Mouse (Mus musculus) activated CD4-positive, CD25-positive, alpha-beta regulatory T cell (primary cell): ENCODE data around the gene Olfr635. TPM values are rescaled to one million over a fixed set of nuclear protein-coding genes. Genes with fewer than 3 reads are reported as not detected.

Experiments used
- polyA plus RNA-seq, 2 experiments: library from polyadenylated mRNA; unstranded; fragments of 100-300 nt; shearing (Covaris generic); gene quantifications; one replicate each; pipeline ENCODE4 v1.2.1; 2017

Gene Olfr635
- under 1 TPM in 1 of 2 experiments, not detected in 1; 0.04 TPM for polyA plus RNA-seq

GRCm38 (mm10) chr7:103970852-103971251 lies at the start of gene Olfr635:
TSS of gene Olfr635 (plus strand) at chr7:103971152.

GRCm38 (mm10) chr7:103928525-103928924 lies 42.4 kb upstream of the Olfr635 start, which contains the start of gene Olfr631:
TSS of gene Olfr631 (plus strand) at chr7:103928825.

GRCm38 (mm10) chr7:103934264-103934663 lies 36.7 kb upstream of the Olfr635 start, which contains the start of gene Olfr632:
TSS of gene Olfr632 (plus strand) at chr7:103934347.

GRCm38 (mm10) chr7:103944137-103944536 lies 26.8 kb upstream of the Olfr635 start, which contains the start of gene Olfr633:
TSS of gene Olfr633 (plus strand) at chr7:103944437.

GRCm38 (mm10) chr7:103998446-103998845 lies 27.5 kb downstream of the Olfr635 start, which contains the start of gene Olfr638:
TSS of gene Olfr638 (plus strand) at chr7:103998746.

GRCm38 (mm10) chr7:104017203-104017602 lies 46.3 kb downstream of the Olfr635 start, which contains the start of gene Olfr639:
TSS of gene Olfr639 (minus strand) at chr7:104017303.

GRCm38 (mm10) chr7:104025473-104025872 lies 54.5 kb downstream of the Olfr635 start, which contains the start of gene Olfr640:
TSS of gene Olfr640 (minus strand) at chr7:104025573.

GRCm38 (mm10) chr7:104035145-104035544 lies 64.2 kb downstream of the Olfr635 start, which contains the start of gene Olfr641:
TSS of gene Olfr641 (plus strand) at chr7:104035445.

Other genes starting within 250 kb of the Olfr635 start
- gene Olfr628, start 240.8 kb upstream of the Olfr635 start, polyA plus RNA-seq: not detected
- not detected for gene Olfr629, start 226.2 kb upstream of the Olfr635 start, polyA plus RNA-seq
- gene Olfr630, start 213.8 kb upstream of the Olfr635 start, polyA plus RNA-seq: not detected
- not detected for gene Olfr69, start 199.6 kb upstream of the Olfr635 start, polyA plus RNA-seq
- not detected for gene Olfr68, start 191.5 kb upstream of the Olfr635 start, polyA plus RNA-seq
- gene Olfr67, start 179.3 kb upstream of the Olfr635 start, polyA plus RNA-seq: not detected
- 10 to 100 TPM; 63.1 to 67.8 TPM for gene Hbb-bt, start 157.2 kb upstream of the Olfr635 start, polyA plus RNA-seq
- gene Hbb-bs, start 143.1 kb upstream of the Olfr635 start, polyA plus RNA-seq: 100 to 1,000 TPM; 302 to 371 TPM
- not detected for gene Hbb-bh2, start 130.6 kb upstream of the Olfr635 start, polyA plus RNA-seq
- gene Hbb-bh1, start 128.0 kb upstream of the Olfr635 start, polyA plus RNA-seq: not detected
- not detected for gene Hbb-y, start 117.9 kb upstream of the Olfr635 start, polyA plus RNA-seq
- gene Olfr66, start 84.9 kb upstream of the Olfr635 start, polyA plus RNA-seq: not detected
- not detected for gene Olfr64, start 76.7 kb upstream of the Olfr635 start, polyA plus RNA-seq
- not detected for gene Olfr65, start 67.7 kb upstream of the Olfr635 start, polyA plus RNA-seq
- not detected for gene Olfr631, start 42.3 kb upstream of the Olfr635 start, polyA plus RNA-seq
- gene Olfr632, start 36.8 kb upstream of the Olfr635 start, polyA plus RNA-seq: not detected
- not detected for gene Olfr633, start 26.7 kb upstream of the Olfr635 start, polyA plus RNA-seq
- not detected for gene Olfr638, start 27.6 kb downstream of the Olfr635 start, polyA plus RNA-seq
- under 1 TPM; 0.04 TPM for gene Olfr639, start 46.2 kb downstream of the Olfr635 start, polyA plus RNA-seq
- not detected for gene Olfr640, start 54.4 kb downstream of the Olfr635 start, polyA plus RNA-seq
- gene Olfr641, start 64.3 kb downstream of the Olfr635 start, polyA plus RNA-seq: not detected
- gene Olfr642, start 81.5 kb downstream of the Olfr635 start, polyA plus RNA-seq: under 1 TPM in 1 of 2 experiments, not detected in 1; 0.05 TPM
- gene 4930516K23Rik, start 90.3 kb downstream of the Olfr635 start, polyA plus RNA-seq: under 1 TPM in 1 of 2 experiments, not detected in 1; 0.18 TPM
- gene Olfr644, start 100.7 kb downstream of the Olfr635 start, polyA plus RNA-seq: not detected
- not detected for gene Olfr645, start 114.3 kb downstream of the Olfr635 start, polyA plus RNA-seq
- gene Olfr646, start 133.7 kb downstream of the Olfr635 start, polyA plus RNA-seq: not detected
- gene Ubqln5, start 158.7 kb downstream of the Olfr635 start, polyA plus RNA-seq: not detected
- gene Olfr643, start 166.3 kb downstream of the Olfr635 start, polyA plus RNA-seq: not detected
- gene Ubqln3, start 172.1 kb downstream of the Olfr635 start, polyA plus RNA-seq: not detected
- gene Ubqlnl, start 179.4 kb downstream of the Olfr635 start, polyA plus RNA-seq: under 1 TPM in 1 of 2 experiments, not detected in 1; 0.57 TPM
- gene Olfm5, start 193.7 kb downstream of the Olfr635 start, polyA plus RNA-seq: not detected
- gene Olfr648, start 212.2 kb downstream of the Olfr635 start, polyA plus RNA-seq: under 1 TPM in 1 of 2 experiments, not detected in 1; 0.10 TPM
- not detected for gene Olfr649, start 224.8 kb downstream of the Olfr635 start, polyA plus RNA-seq
- gene Trim6, start 247.6 kb downstream of the Olfr635 start, polyA plus RNA-seq: 1 to 10 TPM; 1.9 to 2.3 TPM